Mouse (Mus musculus) ES-E14 (cell line): ENCODE data around the gene Cebpb.

Source experiments
- HCFC1 ChIP-seq: IDR thresholded peaks from 2 replicates; pipeline ENCODE4 v1.6.1; 2012; ENCODE audit warnings: low read length, inconsistent platforms, borderline replicate concordance; ENCODE audit not compliant: insufficient read depth
- MAFK ChIP-seq: IDR thresholded peaks from 2 replicates; pipeline ENCODE4 v1.6.1; 2014; ENCODE audit warnings: mild to moderate bottlenecking, low read depth, low read length, inconsistent platforms; ENCODE audit not compliant: insufficient read depth
- ZC3H11A ChIP-seq: IDR thresholded peaks from 2 replicates; pipeline ENCODE4 v1.6.1; 2012; ENCODE audit warnings: low read depth, mild to moderate bottlenecking, inconsistent platforms, low read length, borderline replicate concordance
- ZNF384 ChIP-seq: IDR thresholded peaks from 2 replicates; pipeline ENCODE4 v1.6.1; 2012; ENCODE audit warnings: low read depth, low read length, inconsistent platforms

DNA sequence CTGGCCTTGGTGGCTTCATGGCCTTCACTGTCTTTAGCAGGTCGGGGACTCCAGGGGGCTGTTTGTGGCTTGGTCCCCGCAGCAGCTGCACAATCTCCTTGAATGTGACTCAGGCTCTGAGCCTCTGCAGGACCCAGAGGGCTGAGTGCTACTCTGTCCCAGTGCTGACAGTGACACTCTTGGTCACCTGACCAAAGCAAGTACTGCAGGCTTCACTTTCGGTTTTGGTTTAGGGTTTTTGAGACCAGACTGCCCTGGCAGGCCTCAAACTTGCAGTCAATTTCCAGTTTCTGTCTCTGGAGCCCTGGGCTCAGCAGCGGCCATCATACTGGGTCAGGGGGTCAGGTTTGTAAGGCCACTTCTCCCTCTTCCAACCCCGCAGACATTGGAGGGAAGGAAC, 9.2 kb downstream of the Cebpb start:
- TF ChIP-seq HCFC1: no peak
- 0 out of 2 replicates have a peak, but pooled peaks have one; percentile 11 for TF ChIP-seq MAFK
- no peak for TF ChIP-seq ZNF384
- TF ChIP-seq ZC3H11A: no peak
